Mouse (Mus musculus) layer of hippocampus, adult 11-12 months (tissue): ENCODE measurements around the gene Fdxr.

Source experiments
- DNase-seq: peaks from one replicate; pipeline ENCODE4 v3.0.0; 2022; ENCODE audit warnings: low spot score

Fdxr gene

DNA sequence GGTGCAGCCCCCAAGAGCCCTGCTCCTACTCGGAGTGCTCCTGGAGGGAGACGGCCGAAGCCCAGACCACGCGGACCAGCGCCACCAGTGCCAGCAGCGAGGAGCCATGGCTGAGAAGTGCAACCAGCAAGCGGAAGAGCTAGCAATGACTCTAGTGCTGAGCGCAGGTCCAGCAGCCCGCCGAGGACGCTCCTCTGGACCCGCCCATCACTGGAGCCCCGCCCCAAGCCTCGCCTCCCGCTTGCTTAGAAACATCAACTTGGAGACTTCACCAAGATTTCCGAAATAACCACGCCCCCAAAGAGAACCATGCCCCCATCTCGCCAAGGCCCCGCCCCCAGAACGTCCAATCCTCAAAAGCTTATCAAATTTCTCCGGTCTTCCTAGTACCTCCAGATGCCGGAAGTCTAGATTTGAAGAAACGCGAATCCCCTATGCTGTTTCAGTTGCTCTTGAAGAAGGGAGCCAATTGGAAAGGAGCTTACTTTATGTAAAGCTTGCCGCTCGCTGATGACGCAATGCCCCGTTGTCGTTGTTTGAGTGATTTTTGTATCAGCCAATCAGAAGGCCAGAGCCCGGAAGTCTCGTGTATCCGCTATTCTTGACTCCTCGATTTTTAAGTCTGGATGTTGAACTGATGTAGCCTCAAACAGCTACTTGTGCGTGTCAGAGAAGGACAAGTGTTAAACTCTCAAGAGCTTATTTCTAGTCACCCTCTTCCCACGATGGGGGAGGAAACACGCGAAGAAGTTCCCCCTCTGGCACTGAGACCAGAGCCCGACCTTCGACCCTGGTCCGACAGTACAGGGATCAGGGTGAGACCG, at the start of gene Fdxr:
Gene Fdxr (minus strand): TSS at position 271 of the 824 bp plus-strand sequence.
- peak; percentile 99 for DNase-seq

GRCm38 (mm10) chr11:115323354-115323753, 46.5 kb upstream of the Fdxr start:
- DNase-seq, result no peak

GRCm38 (mm10) chr11:115321906-115322693, 45.2 kb upstream of the Fdxr start, which contains the start of gene Ush1g:
Gene Ush1g, minus strand, starts transcription at chr11:115322041.
- no peak for DNase-seq

GRCm38 (mm10) chr11:115319704-115320383, 43.0 kb upstream of the Fdxr start:
- DNase-seq, result no peak

DNA sequence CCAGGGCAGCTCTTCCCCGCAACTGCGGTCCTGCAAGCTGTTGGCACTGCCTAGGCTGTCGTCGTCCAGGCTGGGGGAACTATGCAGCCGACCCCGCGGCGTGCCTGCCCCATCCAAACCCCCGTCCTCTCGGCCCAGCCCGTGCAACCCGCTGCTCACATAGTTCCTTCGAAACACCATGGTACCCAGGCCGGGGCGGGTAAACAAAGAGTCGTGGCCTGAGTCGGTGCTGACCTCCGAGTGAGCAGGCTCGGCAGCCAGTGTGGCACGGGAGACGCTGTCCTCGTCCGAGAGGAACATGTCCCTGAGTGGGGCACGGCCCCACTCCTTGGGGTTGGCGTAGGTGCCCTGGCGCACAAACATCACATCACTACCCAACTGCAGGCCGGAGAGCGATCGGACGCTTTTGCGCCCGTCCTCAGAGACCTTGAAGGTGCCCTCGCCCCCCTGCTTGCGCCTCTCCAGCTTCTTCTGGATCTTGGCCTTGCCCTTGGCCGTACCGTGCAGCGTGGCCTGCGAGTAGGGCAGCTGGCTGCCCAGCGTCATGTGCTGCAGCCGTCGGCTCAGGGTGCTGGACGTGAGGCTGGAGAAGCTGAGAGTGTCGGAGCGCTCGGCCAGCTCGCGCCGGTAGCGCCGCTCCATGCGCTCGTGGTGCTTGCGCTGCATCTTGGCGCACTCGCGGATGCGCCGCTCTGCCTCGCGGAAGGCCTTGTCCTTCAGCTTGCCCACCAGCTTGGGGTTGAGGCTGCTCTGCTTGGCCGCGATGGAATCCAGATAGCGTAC, 41.6 kb upstream of the Fdxr start:
- DNase-seq, result no peak

DNA sequence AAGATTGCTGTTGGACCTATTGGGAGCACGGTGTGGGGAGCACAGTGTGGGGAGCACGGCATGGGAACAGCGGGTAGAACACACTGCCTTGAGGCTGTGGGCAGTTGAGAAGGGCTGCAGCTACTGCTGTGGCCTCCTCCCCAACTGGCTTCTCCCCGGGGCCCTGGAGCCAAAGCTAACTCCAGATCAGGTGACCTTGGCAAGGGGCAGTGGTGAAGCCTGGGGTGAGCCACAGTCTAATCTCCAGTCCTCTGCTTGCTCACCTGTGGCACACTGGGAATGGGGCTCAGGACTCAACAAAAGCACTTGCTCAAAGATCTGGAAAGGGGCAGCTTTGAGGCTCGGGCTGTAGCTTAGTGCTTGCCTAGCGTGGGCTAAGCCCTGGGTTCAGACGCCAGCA, 40.4 kb upstream of the Fdxr start:
- DNase-seq, result no peak

DNA sequence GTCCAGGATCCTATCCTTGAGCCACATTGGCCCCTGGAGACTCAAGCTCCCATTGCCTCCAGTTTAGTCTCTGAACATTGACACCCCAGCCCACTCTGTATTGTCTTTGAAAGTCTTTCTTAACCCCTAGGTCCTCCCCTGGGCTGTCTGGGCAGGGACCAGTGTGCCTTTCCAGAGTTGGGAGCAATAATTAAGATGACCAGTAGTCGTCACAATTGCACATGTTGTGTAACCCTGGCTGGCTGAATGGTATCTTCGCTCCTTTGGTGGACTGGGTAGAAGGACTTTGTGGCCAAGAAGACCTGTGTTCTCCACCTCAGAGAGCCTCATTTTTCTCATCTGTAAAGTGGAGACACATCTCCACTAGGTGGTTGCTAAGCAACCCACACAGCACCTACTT, 37.4 kb upstream of the Fdxr start:
- DNase-seq, result no peak

DNA sequence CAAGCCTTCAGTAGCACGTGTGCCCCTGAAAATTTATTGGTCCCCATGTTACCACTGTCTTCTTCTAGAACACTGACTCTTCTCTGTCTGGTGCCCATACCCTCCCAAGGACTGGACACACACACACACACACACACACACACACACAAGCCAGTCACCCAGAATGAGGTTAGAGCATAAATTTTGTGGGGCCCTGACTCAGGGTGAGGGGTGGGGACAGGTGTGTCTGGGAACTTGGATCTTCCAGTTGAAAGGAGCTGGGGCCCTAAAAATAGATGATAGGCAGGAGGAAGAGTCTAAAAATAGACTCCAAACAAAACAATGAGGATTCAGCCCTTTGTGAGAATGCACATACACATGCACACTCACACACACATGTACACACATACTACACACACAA, 31.9 kb upstream of the Fdxr start:
- no peak for DNase-seq

DNA sequence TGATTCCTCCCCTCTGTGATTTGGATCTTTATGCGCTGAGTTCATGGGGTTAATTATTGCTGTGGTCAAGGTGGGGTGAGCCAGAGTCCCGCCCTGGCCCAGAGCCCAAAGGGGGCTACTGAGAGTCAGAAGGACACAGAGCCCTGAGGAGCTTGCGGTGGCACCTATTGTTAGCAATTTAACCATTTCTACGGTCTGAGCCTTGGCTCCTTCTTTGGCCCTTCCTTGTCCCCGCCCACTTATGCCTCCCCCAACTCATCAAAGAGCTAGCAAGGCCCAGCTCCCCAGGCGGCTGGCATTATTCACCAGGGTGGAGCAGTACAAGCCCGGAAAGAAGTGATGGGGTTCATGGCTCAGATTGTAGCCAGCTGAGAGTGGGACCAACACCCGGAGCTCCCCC, 30.0 kb upstream of the Fdxr start, which contains the start of gene Otop2:
Gene Otop2 (plus strand): TSS at position 301 of the 400 bp plus-strand sequence.
- no peak for DNase-seq

- DNase-seq, result no peak
These were observed 26.3 kb upstream of the Fdxr start for GRCm38 (mm10) chr11:115303167-115303566.

DNA sequence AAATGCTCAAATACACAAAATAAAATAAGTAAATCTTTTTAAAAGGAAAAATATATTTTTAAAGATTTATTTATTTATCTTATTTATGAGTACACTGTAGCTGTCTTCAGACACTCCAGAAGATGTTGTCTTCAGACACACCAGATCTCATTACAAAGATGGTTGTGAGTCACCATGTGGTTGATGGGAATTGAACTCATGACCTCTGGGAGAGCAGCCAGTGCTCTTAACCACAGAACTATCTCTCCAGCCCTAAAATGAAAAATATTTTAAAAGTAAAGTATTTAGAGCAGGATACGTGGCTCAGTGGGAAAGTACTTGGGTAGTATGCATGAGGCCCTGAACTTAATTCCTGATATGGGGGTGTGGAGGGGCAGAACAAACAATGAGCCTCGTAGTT, 24.5 kb upstream of the Fdxr start:
- no peak for DNase-seq

DNA sequence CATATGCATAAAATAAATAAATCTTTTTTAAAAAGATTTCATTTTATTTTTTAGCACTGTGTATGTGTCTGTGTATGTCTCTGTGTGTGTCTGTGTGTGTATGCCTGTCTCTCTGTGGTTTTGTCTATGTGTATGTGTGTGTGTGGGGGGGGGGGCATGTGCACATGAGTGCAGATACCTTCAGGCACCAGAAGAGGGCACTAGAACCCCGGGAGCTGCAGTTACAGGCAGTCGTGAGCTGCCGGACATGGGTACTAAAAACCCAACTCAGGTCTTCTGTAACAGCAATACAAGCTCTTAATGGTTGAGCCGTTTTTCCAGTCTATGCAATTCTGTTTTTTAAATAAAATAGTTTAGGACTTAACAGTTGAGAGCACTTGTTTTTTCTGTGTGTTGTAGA, 23.9 kb upstream of the Fdxr start:
- DNase-seq, result no peak

GRCm38 (mm10) chr11:115298160-115298559, 21.3 kb upstream of the Fdxr start:
- no peak for DNase-seq

DNA sequence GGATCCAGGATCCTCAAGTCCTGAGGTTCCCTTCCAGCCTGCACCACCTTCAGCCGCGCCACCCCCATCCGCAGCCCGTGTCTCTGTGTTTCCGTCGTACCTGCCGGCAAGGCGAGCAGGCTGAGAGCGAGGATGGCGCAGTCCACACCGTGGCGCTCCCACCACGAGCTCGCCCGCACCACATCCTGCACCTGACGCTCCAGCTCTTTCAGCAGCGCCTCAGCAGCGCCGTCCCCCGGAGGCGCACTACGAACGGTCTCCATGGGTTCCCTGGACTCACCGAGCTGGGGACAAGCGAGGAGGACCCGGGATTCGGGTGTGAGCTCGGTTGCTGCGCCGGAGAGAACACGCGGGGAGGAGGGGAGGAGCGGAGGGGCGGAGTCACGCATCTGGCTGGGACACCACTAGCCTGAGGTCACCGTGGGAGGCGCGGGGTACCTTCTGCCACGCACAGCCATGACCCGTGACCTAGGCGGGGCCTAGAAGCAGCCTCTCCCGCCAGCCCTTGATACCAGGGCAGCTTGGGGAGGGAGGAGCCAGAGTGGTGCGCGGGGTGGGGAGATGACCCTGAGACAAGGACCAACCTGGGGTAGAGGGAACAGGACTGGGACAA, 20.5 kb upstream of the Fdxr start, which contains the start of gene Fads6:
Gene Fads6 (minus strand): TSS at position 450 of the 613 bp plus-strand sequence.
- DNase-seq, result peak; percentile 79

- DNase-seq, result no peak
These were observed 19.8 kb upstream of the Fdxr start for GRCm38 (mm10) chr11:115296471-115297210.

GRCm38 (mm10) chr11:115295939-115296338, 19.1 kb upstream of the Fdxr start:
- DNase-seq, result no peak

- DNase-seq, result no peak
These were observed 16.0 kb upstream of the Fdxr start for GRCm38 (mm10) chr11:115292631-115293375.

DNA sequence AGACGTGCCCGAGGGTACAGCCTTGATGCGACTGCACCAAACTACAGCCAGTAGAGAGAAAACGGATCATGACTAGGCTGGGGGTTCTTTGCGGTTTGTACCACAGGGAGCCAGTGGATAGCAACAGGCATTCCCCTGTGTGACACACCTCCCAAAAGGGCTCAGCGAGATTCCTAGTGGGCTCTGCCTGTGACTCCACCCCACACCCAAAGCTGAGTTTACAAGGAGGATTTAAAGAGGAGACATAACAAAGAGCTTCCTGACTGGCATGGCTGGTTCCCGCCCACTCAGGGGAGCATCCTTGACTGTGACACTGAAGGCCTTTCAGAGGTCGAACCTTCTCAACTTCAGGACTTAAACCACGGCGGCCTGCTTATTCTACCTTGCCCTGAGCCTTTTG, 14.7 kb upstream of the Fdxr start:
- no peak for DNase-seq

DNA sequence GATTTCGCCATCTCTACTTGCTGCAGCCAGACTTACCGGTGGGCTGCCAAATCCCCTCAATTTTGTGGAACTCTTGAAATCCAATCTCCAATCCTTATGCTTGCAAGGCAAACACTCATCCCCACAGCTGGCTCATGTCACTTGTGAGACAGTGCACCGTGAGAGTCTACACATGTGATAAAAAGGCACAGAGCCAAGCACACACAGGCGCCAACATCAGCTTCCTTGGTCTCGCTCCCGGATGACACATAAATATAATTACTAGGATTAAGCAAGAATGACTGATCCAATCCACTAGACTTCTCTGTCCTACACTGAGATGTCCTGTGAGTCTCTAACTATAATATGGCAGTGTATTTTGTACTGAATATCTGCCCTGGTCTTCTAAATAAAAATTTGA, 14.1 kb upstream of the Fdxr start:
- no peak for DNase-seq

GRCm38 (mm10) chr11:115290314-115290713, 13.5 kb upstream of the Fdxr start:
- DNase-seq, result no peak
